Mouse (Mus musculus): ENCODE measurements around the gene Rhoa. TPM values are rescaled to one million over a fixed set of nuclear protein-coding genes. Genes with fewer than 3 reads are reported as not detected.

The Rhoa gene
- polyA plus RNA-seq, 1 experiment from 2014 or later: 240 TPM

DNA sequence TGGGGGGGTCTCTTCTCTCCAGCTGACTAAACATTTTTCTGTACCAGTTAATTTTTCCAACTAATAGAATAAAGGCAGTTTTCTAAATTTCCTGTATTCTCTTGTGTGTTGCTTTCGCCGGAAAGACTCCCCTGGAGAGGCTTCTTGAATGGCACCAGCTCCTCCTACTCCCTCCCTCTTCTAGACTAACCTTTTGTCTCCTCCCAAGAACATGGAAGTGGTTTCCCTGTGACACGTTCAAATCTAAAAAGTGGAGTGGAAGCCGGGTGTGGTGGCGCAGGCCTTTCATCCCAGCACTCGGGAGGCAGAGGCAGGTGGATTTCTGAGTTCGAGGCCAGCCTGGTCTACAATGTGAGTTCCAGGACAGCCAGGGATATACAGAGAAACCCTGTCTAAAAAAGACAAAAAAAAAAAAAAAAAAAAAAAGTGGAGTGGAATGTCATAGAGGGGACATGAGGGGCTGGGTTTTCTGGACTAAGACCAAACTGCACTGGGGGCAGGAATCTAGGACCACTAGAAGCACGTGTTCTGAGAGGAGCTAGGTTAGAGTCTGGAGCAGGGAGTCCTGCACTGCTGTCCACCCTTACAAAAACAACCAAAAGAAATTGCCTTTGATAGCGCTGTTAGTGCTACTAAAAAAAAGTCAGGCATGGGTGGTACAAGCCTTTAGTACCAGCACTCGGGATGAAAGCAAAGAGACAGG lies 32.1 kb downstream of the Rhoa start:
- no peaks in the 10 kb centered on the region for H3K9me3 ChIP-seq
- 71% methylated on average over 10 of the region's 10 CpGs for whole genome bisulfite sequencing
- peak overlapping the region; percentile 94 for H3K4me3 ChIP-seq
- H3K4me1 ChIP-seq: peaks cover 40% of the 10 kb centered on the region
- H3K27ac ChIP-seq (replicated peaks): peak overlapping the region; percentile 97
- no peaks in the 10 kb centered on the region for H3K27me3 ChIP-seq (replicated peaks; ENCODE audit: low read depth, poor library complexity, severe bottlenecking)
- DNase-seq (ENCODE audit: low spot score): no peak
- peaks cover 52% of the 10 kb centered on the region for H3K36me3 ChIP-seq (replicated peaks)

DNA sequence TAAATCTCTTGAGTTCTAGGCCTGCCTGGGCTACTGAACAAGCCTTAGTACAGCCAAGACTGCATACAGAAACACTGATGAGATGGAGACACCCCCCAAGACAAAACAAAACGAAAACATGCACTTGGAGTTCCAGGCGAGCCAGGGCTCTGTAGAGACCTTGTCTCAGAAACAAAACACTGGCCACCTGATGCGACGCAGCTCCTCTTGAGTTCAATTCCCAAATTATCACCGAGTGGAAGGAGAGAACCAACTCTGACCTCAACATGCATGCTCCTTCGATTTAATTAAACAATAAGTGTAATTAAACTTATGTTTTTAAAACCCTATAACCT lies 32.6 kb downstream of the Rhoa start:
- H3K4me3 ChIP-seq: peak overlapping the region; percentile 94
- peak overlapping the region; percentile 97 for H3K27ac ChIP-seq (replicated peaks)
- H3K27me3 ChIP-seq (replicated peaks; ENCODE audit: low read depth, poor library complexity, severe bottlenecking): no peaks in the 10 kb centered on the region
- no peaks in the 10 kb centered on the region for H3K9me3 ChIP-seq
- H3K36me3 ChIP-seq (replicated peaks): peaks cover 47% of the 10 kb centered on the region
- 21% methylated on average over 6 of the region's 6 CpGs for WGBS
- peak; percentile 24 for DNase-seq (ENCODE audit: low spot score)
- H3K4me1 ChIP-seq: peaks cover 40% of the 10 kb centered on the region

DNA sequence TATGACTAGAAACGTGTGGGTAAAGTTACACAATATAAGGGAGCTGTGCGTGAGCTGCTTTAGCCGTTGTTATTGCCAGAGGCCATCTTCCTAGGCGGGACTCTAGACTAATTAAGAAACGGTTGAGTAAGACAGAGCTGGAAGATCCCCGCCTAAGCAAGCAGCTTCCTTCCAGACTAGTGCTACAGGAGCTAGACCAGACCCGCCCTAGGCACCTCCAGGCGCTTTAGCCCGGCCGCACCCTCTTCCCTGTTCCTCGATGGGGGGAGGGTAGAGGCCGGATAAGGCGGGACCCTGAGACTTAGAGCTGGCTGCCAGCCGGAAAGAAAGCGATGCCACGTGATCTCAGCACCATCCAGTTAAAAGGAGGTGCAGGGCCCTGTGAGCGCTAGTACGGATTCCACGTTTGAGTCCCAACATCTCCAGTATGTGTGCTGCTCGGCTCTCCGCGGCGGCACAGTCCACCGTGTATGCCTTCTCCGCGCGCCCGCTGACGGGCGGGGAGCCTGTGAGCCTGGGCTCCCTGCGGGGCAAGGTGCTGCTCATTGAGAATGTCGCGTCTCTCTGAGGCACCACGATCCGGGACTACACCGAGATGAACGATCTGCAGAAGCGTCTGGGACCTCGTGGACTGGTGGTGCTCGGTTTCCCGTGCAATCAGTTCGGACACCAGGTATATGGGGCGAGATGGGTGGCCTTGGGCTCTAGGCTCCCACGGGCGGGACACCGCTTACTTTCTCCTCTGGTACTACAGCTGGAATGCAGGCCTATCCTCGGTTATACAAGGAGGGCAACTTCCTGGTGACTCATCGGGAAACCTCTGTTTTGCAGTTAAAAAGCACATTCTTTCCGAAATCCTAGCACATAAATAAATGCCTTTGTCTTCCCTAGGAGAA lies 33.2 kb downstream of the Rhoa start, which contains the start of gene Gpx1:
TSS of gene Gpx1 (plus strand) at position 18 of the 896 bp plus-strand sequence.
- DNase-seq (ENCODE audit: low spot score): peak; percentile 94
- Histone ChIP-seq H3K27me3 (replicated peaks; ENCODE audit: low read depth, poor library complexity, severe bottlenecking) (no peaks in the 10 kb centered on the region), H3K36me3 (replicated peaks) (peaks cover 41% of the 10 kb centered on the region), H3K4me1 (peaks cover 40% of the 10 kb centered on the region), H3K27ac (replicated peaks) (peak within 1 kb of the TSS; percentile 97), H3K9me3 (no peaks in the 10 kb centered on the region), H3K4me3 (peak within 1 kb of the TSS; percentile 94)
- WGBS: under 1% methylated on average over 49 of the region's 49 CpGs

DNA sequence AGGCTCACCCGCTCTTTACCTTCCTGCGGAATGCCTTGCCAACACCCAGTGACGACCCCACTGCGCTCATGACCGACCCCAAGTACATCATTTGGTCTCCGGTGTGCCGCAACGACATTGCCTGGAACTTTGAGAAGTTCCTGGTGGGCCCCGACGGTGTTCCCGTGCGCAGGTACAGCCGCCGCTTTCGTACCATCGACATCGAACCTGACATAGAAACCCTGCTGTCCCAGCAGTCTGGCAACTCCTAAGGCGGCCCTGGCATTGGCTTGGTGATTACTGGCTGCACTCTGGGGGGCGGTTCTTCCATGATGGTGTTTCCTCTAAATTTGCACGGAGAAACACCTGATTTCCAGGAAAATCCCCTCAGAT lies 33.9 kb downstream of the Rhoa start:
- no peaks in the 10 kb centered on the region for H3K27me3 ChIP-seq (replicated peaks; ENCODE audit: low read depth, poor library complexity, severe bottlenecking)
- peak; percentile 28 for DNase-seq (ENCODE audit: low spot score)

DNA sequence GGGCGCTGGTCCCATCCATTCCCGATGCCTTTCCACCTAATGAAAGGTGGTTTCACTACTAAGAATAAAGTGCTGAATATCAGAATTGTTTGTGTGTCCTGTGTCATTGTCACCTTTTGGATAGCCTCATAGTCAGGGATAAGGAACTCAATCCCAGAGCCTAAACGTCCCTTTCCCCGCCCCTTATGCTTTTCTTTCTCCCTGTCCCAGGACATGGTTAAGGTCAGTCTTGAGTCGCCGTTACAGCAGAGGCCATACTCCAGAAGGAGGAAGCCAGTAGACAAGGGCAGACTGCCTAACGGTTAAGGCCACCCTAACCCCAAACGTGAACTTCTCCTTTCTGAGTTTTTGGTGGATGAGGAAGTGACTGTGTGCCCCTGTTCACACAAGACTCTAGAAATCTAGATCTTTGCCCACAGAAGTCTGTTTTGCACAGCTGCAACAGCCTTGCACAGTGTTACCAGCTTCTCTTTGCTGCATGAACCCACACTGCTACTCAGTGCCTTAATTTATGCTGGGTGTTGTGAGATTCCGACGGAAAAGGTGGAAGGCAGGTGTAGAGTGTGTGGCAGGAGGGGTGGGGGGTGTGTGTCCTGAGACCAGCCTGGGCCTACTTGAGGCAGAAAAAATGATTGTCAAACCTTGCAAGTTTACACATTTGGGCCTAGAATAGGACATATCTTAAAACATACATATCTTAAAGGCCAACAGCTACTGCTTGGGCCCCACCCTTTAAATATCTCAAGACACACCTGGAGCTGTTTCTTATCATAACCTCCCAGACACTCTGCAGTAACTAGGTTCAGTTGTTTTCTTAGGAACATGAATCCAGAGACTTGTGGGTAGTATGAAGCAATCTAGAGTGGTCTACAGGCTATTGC lies 34.6 kb downstream of the Rhoa start:
- 69% methylated on average over 10 of the region's 10 CpGs for WGBS
- Histone ChIP-seq H3K4me3 (peak overlapping the region; percentile 94), H3K4me1 (peaks cover 40% of the 10 kb centered on the region), H3K27me3 (replicated peaks; ENCODE audit: low read depth, poor library complexity, severe bottlenecking) (no peaks in the 10 kb centered on the region), H3K27ac (replicated peaks) (peak overlapping the region; percentile 97), H3K9me3 (no peaks in the 10 kb centered on the region), H3K36me3 (replicated peaks) (peaks cover 27% of the 10 kb centered on the region)
- DNase-seq (ENCODE audit: low spot score): no peak

More for the DNA sequence above, 33.9 kb downstream of the Rhoa start:
- H3K36me3 ChIP-seq (replicated peaks): peaks cover 34% of the 10 kb centered on the region
- peak overlapping the region; percentile 94 for H3K4me3 ChIP-seq
- peaks cover 40% of the 10 kb centered on the region for H3K4me1 ChIP-seq
- 15% methylated on average over 20 of the region's 20 CpGs for WGBS
- peak overlapping the region; percentile 97 for H3K27ac ChIP-seq (replicated peaks)
- H3K9me3 ChIP-seq: no peaks in the 10 kb centered on the region

DNA sequence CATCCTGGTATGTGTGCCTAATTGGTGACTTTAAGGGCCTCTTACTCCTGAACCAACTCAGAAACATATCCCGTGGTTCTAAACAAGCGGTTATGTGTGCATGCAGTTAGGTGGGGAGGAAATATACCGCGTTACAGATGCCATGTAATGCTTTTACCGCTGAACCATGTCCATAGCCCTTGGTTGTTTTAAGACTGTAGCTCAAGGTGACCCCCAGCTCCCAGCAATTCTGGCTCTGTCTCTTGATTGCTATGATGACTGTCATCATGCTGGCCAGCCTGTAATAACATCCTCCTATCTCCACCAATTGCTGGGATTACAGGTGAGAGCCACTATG lies 35.2 kb downstream of the Rhoa start:
- Histone ChIP-seq H3K27me3 (replicated peaks; ENCODE audit: low read depth, poor library complexity, severe bottlenecking) (no peaks in the 10 kb centered on the region), H3K36me3 (replicated peaks) (peaks cover 21% of the 10 kb centered on the region), H3K4me3 (peak overlapping the region; percentile 94; the same call in 1 of the 2 replicates), H3K9me3 (no peaks in the 10 kb centered on the region), H3K27ac (replicated peaks) (no peak overlapping the region; the same call in 1 of the 2 replicates), H3K4me1 (peaks cover 40% of the 10 kb centered on the region)
- WGBS: 87% methylated on average over 5 of the region's 5 CpGs
- DNase-seq (ENCODE audit: low spot score): no peak

DNA sequence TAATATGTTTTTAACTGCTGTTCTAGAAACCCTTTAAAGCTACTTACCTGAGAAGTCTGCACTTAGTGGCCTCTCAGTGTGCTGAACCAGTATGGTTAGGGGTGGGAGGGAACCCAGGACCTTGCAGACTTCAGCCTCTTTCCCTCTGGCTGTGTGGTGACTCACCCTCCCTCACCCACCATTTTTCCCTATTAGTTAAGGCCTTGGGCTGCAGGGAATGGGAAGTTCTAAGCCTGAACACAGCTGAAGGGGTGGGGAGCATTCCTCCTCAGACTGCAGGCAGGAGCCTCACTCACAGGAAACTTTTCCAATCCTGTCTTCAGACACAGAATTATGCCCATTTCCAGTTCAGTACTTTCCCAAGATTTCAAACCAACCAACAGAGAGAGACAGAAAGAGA lies 35.9 kb downstream of the Rhoa start:
- Histone ChIP-seq H3K27ac (replicated peaks) (peak overlapping the region; percentile 51; the same call in 1 of the 2 replicates), H3K27me3 (replicated peaks; ENCODE audit: low read depth, poor library complexity, severe bottlenecking) (no peaks in the 10 kb centered on the region), H3K9me3 (no peaks in the 10 kb centered on the region), H3K36me3 (replicated peaks) (peaks cover 17% of the 10 kb centered on the region), H3K4me1 (peaks cover 42% of the 10 kb centered on the region), H3K4me3 (no peak overlapping the region)
- no peak for DNase-seq (ENCODE audit: low spot score)

DNA sequence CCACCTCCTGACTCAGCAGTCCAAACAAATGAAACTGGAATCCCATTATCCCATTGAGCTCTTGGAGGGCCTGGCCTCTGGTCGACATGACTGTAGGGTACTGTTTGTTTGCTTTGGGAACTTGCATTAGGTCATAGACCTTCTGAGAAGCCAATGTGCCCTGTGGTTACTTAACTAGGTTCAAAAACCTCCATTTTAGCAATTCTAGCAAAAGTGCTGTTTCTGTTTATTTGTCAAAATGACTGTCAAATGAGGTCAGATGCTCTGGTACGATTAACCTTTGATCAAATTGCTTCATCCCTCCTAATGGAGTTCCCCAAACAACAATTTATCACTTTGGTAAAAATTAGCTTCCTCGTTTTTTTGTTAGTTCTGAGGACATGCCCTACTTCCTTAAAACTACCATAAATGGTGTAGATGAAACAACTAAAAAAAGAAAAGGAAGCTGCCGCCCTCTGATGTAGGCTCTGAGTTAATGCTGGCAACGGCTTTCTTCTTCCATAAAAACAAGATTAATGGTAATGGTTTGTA lies 36.4 kb downstream of the Rhoa start:
- Histone ChIP-seq H3K9me3 (no peaks in the 10 kb centered on the region), H3K4me3 (no peak overlapping the region), H3K4me1 (peaks cover 48% of the 10 kb centered on the region), H3K27ac (replicated peaks) (no peak overlapping the region), H3K27me3 (replicated peaks; ENCODE audit: low read depth, poor library complexity, severe bottlenecking) (no peaks in the 10 kb centered on the region), H3K36me3 (replicated peaks) (peaks cover 17% of the 10 kb centered on the region)
- 57% methylated on average over 5 of the region's 5 CpGs for WGBS
- DNase-seq (ENCODE audit: low spot score): no peak

DNA sequence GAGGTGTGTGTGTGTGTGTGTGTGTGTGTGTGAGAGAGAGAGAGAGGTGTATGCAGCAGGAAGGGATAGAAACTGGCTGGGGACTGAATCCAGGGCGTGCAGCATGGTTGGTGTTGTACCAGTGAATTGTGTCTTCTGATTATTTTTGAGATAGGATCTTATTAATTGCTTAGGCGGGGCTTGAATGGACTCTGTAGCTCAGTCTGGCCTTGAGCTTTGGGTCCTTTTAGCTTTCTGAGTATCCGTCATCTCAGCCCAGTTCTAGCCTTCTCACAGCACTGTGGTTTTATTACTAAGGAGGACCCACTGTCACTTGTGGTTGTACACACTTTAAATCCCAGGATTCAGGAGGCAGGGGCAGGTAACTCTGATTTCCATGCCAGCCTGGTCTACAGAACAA lies 37.4 kb downstream of the Rhoa start:
- H3K4me1 ChIP-seq: peaks cover 44% of the 10 kb centered on the region
- 83% methylated on average over 3 of the region's 3 CpGs for WGBS

DNA sequence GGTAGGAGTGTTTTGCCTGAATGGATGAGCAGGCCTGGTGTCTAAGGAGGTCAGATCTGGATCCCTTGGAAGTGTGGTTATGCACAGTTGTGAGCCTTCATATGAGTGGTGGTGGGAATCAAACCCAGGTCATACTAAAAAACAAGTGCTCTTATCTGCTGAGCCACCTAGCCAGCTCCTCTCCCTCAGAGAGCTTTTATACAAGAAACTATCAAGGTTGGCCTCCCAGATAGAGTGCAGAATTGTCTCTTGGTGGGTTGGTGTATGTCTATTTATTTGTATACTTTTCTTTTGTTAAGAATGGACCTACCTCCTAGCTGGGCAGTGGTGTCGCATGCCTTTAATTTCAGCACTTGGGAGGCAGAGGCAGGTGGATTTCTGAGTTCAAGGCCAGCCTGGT lies 37.9 kb downstream of the Rhoa start:
- Histone ChIP-seq H3K4me1 (peaks cover 44% of the 10 kb centered on the region), H3K9me3 (no peaks in the 10 kb centered on the region), H3K27me3 (replicated peaks; ENCODE audit: low read depth, poor library complexity, severe bottlenecking) (no peaks in the 10 kb centered on the region), H3K4me3 (no peak overlapping the region), H3K36me3 (replicated peaks) (peaks cover 9% of the 10 kb centered on the region), H3K27ac (replicated peaks) (no peak overlapping the region)
- DNase-seq (ENCODE audit: low spot score): no peak
- 100% methylated on average over 1 of the region's 1 CpGs for WGBS

More for the DNA sequence above, 37.4 kb downstream of the Rhoa start:
- DNase-seq (ENCODE audit: low spot score): no peak
- no peak overlapping the region for H3K4me3 ChIP-seq
- no peak overlapping the region; the same call in 1 of the 2 replicates for H3K27ac ChIP-seq (replicated peaks)
- peaks cover 9% of the 10 kb centered on the region for H3K36me3 ChIP-seq (replicated peaks)
- no peaks in the 10 kb centered on the region for H3K9me3 ChIP-seq
- no peaks in the 10 kb centered on the region for H3K27me3 ChIP-seq (replicated peaks; ENCODE audit: low read depth, poor library complexity, severe bottlenecking)

DNA sequence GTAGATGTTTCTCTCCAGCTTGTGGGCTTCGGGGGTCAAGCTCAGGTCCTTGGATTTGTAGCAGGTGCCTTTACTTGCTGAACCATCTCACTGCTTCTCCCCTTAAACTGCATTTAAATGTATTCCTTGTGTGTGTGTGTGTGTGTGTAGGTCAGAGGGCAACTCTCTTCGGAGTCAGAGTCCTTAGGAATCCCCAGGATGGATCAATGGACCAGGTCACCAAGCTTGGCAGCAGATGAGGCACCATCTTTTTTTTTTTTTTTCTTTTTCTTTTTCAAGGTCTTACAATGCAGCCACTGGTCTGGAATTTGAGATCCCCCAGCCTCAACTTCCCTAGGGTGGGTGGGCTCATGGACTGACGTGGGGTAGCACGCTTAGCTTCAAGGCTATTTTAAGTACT lies 38.5 kb downstream of the Rhoa start:
- no peaks in the 10 kb centered on the region for H3K27me3 ChIP-seq (replicated peaks; ENCODE audit: low read depth, poor library complexity, severe bottlenecking)
- DNase-seq (ENCODE audit: low spot score): no peak
- H3K36me3 ChIP-seq (replicated peaks): peaks cover 11% of the 10 kb centered on the region
- H3K4me3 ChIP-seq: no peak overlapping the region
- H3K27ac ChIP-seq (replicated peaks): no peak overlapping the region
- peaks cover 48% of the 10 kb centered on the region for H3K4me1 ChIP-seq
- 82% methylated on average over 4 of the region's 4 CpGs for WGBS
- no peaks in the 10 kb centered on the region for H3K9me3 ChIP-seq

DNA sequence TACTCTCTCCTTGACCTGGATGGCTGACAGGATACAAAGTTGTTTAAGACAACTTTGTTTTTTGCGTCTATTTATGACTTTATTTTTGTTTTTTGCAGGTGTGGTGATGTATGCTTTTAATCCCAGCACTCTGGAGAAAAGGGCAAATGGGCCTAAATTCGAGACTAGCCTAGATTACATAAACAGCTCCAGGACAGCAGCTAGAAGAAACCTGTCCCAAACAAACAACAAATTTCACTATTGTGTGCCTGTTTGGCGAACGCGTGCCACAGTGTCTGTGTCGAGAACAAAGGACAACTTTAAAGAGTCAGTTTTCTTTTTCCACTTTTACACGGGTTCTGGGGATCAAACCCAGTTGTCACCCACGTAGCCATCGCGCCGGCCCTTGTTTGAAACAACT lies 41.1 kb downstream of the Rhoa start:
- Histone ChIP-seq H3K4me1 (peaks cover 26% of the 10 kb centered on the region), H3K36me3 (replicated peaks) (peaks cover 28% of the 10 kb centered on the region), H3K4me3 (peak overlapping the region; percentile 88), H3K9me3 (no peaks in the 10 kb centered on the region), H3K27me3 (replicated peaks; ENCODE audit: low read depth, poor library complexity, severe bottlenecking) (no peaks in the 10 kb centered on the region), H3K27ac (replicated peaks) (peak overlapping the region; percentile 96)
- WGBS: 9% methylated on average over 11 of the region's 11 CpGs
- DNase-seq (ENCODE audit: low spot score): no peak

Data from embryonic facial prominence, embryonic 10.5 days (tissue).